Mouse (Mus musculus) olfactory bulb, adult 2 months (tissue): Measurements from ENCODE around the gene Patj.

ENCODE experiments used
- CTCF ChIP-seq: fragments of 200-500 bp; IDR thresholded peaks from 2 replicates; pipeline ENCODE4 v1.5.1; 2012; ENCODE audit warnings: low read depth, mild to moderate bottlenecking, low read length, moderate library complexity; ENCODE audit not compliant: insufficient read depth
- POLR2A ChIP-seq: fragments of 200-500 bp; IDR thresholded peaks from 2 replicates; pipeline ENCODE4 v1.6.1; 2012; ENCODE audit warnings: mild to moderate bottlenecking, low read depth, low read length, moderate library complexity; ENCODE audit not compliant: insufficient read depth

DNA sequence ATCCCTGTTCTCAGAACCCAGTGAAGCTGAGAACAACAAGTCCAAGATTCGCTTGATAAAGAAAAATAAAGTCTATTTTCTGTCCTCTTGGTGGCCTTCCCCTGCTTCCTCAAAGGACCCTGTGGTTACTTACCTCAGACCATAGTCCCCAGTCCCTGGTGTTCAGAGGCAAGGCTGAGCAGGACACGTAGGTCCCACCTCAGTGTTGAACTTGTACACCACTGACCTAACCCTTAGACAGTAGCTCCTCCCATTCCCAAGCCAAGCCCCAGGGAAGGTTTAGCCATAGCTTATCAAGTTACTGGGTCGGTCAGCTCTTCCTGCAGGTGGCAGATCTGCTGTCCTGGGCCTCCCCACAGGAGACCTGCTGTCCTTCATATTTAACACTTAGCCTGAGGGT lies 303.3 kb downstream of the Patj start:
- no peak for TF ChIP-seq CTCF
- TF ChIP-seq POLR2A = no peak
